Mouse (Mus musculus): Measurements from ENCODE around the gene Zbtb46.

DNA sequence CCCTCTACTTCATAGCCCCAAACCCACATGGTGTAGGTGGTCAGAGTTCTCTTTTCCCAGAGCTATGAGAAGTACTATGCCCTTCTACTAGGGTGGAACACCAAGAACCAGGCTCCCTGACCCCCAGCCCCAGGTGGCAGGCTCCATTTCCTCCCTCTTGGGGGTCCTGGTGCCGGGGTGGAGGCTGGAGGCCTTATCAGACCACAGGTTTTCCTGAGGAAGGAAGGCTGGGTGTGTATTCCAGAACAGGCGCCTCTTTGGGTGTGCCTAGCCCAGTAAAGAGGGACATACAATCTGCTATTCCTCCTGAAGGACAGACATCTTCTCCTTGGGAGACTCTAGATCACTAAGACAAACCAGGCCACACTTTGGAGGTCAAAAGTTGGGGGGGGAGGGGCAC, 11.1 kb upstream of the Zbtb46 start:
- no peak for TF ChIP-seq CTCF (IDR thresholded peaks at IDR 0.05; ENCODE audit: extremely low read depth, insufficient read length, insufficient replicate concordance, low read depth, low read length)
- no peak for TF ChIP-seq POLR2A (IDR thresholded peaks at IDR 0.05; ENCODE audit: low read depth, low read length)
